Mouse (Mus musculus) CH12.LX (cell line): ENCODE data around the gene Sds. TPM values are rescaled to one million over a fixed set of nuclear protein-coding genes. Genes with fewer than 3 reads are reported as not detected.
A peak's percentile ranks its signal among the peaks of the same experiment; 100 is the strongest.

ENCODE experiments used
- DNase-seq: peaks from one replicate; pipeline ENCODE4 v3.0.0-alpha.2; 2013; ENCODE audit errors: extremely low read depth
- H3K27ac ChIP-seq: 2 replicates; pipeline ENCODE4 v1.5.1; 2012; ENCODE audit warnings: low read depth, mild to moderate bottlenecking, control low read depth, moderate library complexity; ENCODE audit not compliant: insufficient read depth
- H3K27me3 ChIP-seq: replicated peaks from 2 replicates; pipeline ENCODE3; 2012; ENCODE audit warnings: inconsistent platforms
- H3K36me3 ChIP-seq, 2 experiments: replicated peaks in 1 of 2; 2 replicates each; pipeline versions ENCODE3 to v1.6.1; 2012; ENCODE audit warnings: inconsistent platforms in 1 of 2, low read length in 1 of 2, mild to moderate bottlenecking in 1 of 2, mixed read lengths in 1 of 2, moderate library complexity in 1 of 2; ENCODE audit not compliant: control insufficient read depth in 1 of 2, insufficient read depth in 1 of 2
- H3K4me1 ChIP-seq, 2 experiments: 2 replicates each; pipeline ENCODE4 v1.6.1; 2012; ENCODE audit warnings: inconsistent platforms in 1 of 2, moderate library complexity in 1 of 2; ENCODE audit not compliant: insufficient read depth in 2 of 2, control insufficient read depth in 1 of 2
- H3K4me2 ChIP-seq: 2 replicates; pipeline ENCODE4 v1.6.1; 2012; ENCODE audit warnings: low read depth, mild to moderate bottlenecking, control low read depth; ENCODE audit not compliant: poor library complexity, insufficient read depth, severe bottlenecking
- H3K4me3 ChIP-seq, 3 experiments: fragments of 150-350 bp in 1 of 3; sonication (generic) in 1 of 3; replicated peaks in 1 of 3; 2 replicates each; pipeline versions ENCODE3 to v1.5.1; 2011 to 2012; ENCODE audit warnings: low read depth in 2 of 3, low read length in 2 of 3, mild to moderate bottlenecking in 2 of 3, moderate library complexity in 2 of 3, control low read depth in 1 of 3, improper control_type of control experiment in 1 of 3, inconsistent platforms in 1 of 3, mixed read lengths in 1 of 3; ENCODE audit not compliant: poor library complexity in 1 of 3
- H3K79me2 ChIP-seq: replicated peaks from 2 replicates; pipeline ENCODE4 v1.6.1; 2012; ENCODE audit warnings: mild to moderate bottlenecking, moderate library complexity; ENCODE audit not compliant: control insufficient read depth, poor library complexity, insufficient read depth, severe bottlenecking; ENCODE audit errors: extremely low read depth
- H3K9ac ChIP-seq: 2 replicates; pipeline ENCODE4 v1.6.1; 2012; ENCODE audit warnings: low read depth, mild to moderate bottlenecking, control low read depth, moderate library complexity; ENCODE audit not compliant: insufficient read depth
- H3K9me3 ChIP-seq: replicated peaks from 2 replicates; pipeline ENCODE3; 2012; ENCODE audit warnings: low read length, inconsistent platforms, mixed read lengths
- BHLHE40 ChIP-seq: IDR thresholded peaks from 2 replicates; pipeline ENCODE4 v1.6.1; 2011; ENCODE audit warnings: mild to moderate bottlenecking, low read depth, low read length, improper control_type of control experiment
- CHD1 ChIP-seq: IDR thresholded peaks from 2 replicates; pipeline ENCODE4 v1.6.1; 2012; ENCODE audit warnings: low read depth, low read length, improper control_type of control experiment, inconsistent platforms
- CHD2 ChIP-seq: IDR thresholded peaks from 2 replicates; pipeline ENCODE4 v1.6.1; 2011; ENCODE audit warnings: low read length, improper control_type of control experiment
- CTCF ChIP-seq, 2 experiments: IDR thresholded peaks in 1 of 2; conservative IDR thresholded peaks in 1 of 2; 2 replicates each; pipeline ENCODE4 v1.5.1; 2011 to 2012; ENCODE audit warnings: low read depth in 2 of 2, low read length in 2 of 2, improper control_type of control experiment in 1 of 2, inconsistent platforms in 1 of 2, mild to moderate bottlenecking in 1 of 2, moderate library complexity in 1 of 2
- E2F4 ChIP-seq: IDR thresholded peaks from 2 replicates; pipeline ENCODE4 v1.6.1; 2011; ENCODE audit warnings: low read depth, low read length, improper control_type of control experiment; ENCODE audit not compliant: insufficient replicate concordance
- ELF1 ChIP-seq: IDR thresholded peaks from 2 replicates; pipeline ENCODE4 v1.6.1; 2014; ENCODE audit warnings: low read depth, mild to moderate bottlenecking, inconsistent platforms, low read length, improper control_type of control experiment
- EP300 ChIP-seq: IDR thresholded peaks from 2 replicates; pipeline ENCODE4 v1.6.1; 2011; ENCODE audit warnings: low read length, improper control_type of control experiment
- ETS1 ChIP-seq: conservative IDR thresholded peaks from 2 replicates; pipeline ENCODE4 v1.6.1; 2012; ENCODE audit warnings: low read depth, mild to moderate bottlenecking, inconsistent platforms, low read length, improper control_type of control experiment, moderate library complexity
- GABPA ChIP-seq: IDR thresholded peaks from 2 replicates; pipeline ENCODE4 v1.6.1; 2012; ENCODE audit warnings: low read depth, low read length, improper control_type of control experiment, inconsistent platforms; ENCODE audit not compliant: insufficient replicate concordance
- HCFC1 ChIP-seq: IDR thresholded peaks from 2 replicates; pipeline ENCODE4 v1.6.1; 2012; ENCODE audit warnings: low read depth, mild to moderate bottlenecking, inconsistent platforms, low read length, improper control_type of control experiment
- IRF4 ChIP-seq: IDR thresholded peaks from 2 replicates; pipeline ENCODE4 v1.6.1; 2014; ENCODE audit warnings: low read depth, mild to moderate bottlenecking, inconsistent platforms, low read length, improper control_type of control experiment
- JUN ChIP-seq: IDR thresholded peaks from 2 replicates; pipeline ENCODE4 v1.6.1; 2011; ENCODE audit warnings: low read depth, mild to moderate bottlenecking, low read length, improper control_type of control experiment, moderate library complexity; ENCODE audit not compliant: insufficient read depth
- JUND ChIP-seq: conservative IDR thresholded peaks from 2 replicates; pipeline ENCODE4 v1.6.1; 2011; ENCODE audit warnings: low read depth, low read length, improper control_type of control experiment
- KAT2A ChIP-seq: IDR thresholded peaks from 2 replicates; pipeline ENCODE4 v1.6.1; 2012; ENCODE audit warnings: low read length, improper control_type of control experiment, inconsistent platforms; ENCODE audit not compliant: insufficient replicate concordance
- MAFK ChIP-seq: IDR thresholded peaks from 2 replicates; pipeline ENCODE4 v1.6.1; 2011; ENCODE audit warnings: low read length, improper control_type of control experiment; ENCODE audit not compliant: insufficient replicate concordance
- MAX ChIP-seq: IDR thresholded peaks from 2 replicates; pipeline ENCODE4 v1.6.1; 2011; ENCODE audit warnings: low read length, improper control_type of control experiment
- MAZ ChIP-seq: IDR thresholded peaks from 2 replicates; pipeline ENCODE4 v1.6.1; 2012; ENCODE audit warnings: low read depth, mild to moderate bottlenecking, inconsistent platforms, low read length, improper control_type of control experiment, moderate library complexity
- MEF2A ChIP-seq: IDR thresholded peaks from 2 replicates; pipeline ENCODE4 v1.6.1; 2014; ENCODE audit warnings: low read depth, mild to moderate bottlenecking, inconsistent platforms, low read length, improper control_type of control experiment, borderline replicate concordance
- MXI1 ChIP-seq: IDR thresholded peaks from 2 replicates; pipeline ENCODE4 v1.6.1; 2011; ENCODE audit warnings: mild to moderate bottlenecking, low read depth, low read length, improper control_type of control experiment
- MYC ChIP-seq: IDR thresholded peaks from 2 replicates; pipeline ENCODE4 v1.6.1; 2011; ENCODE audit warnings: low read depth, mild to moderate bottlenecking, improper control_type of control experiment, low read length
- NELFE ChIP-seq: IDR thresholded peaks from 2 replicates; pipeline ENCODE4 v1.6.1; 2011; ENCODE audit warnings: low read depth, low read length, improper control_type of control experiment
- NRF1 ChIP-seq: IDR thresholded peaks from 2 replicates; pipeline ENCODE4 v1.6.1; 2014; ENCODE audit warnings: low read depth, mild to moderate bottlenecking, inconsistent platforms, low read length, improper control_type of control experiment, moderate library complexity
- PAX5 ChIP-seq: IDR thresholded peaks from 2 replicates; pipeline ENCODE4 v1.6.1; 2012; ENCODE audit warnings: low read length, inconsistent platforms, mixed read lengths
- POLR2A ChIP-seq: IDR thresholded peaks from 2 replicates; pipeline ENCODE4 v1.6.1; 2011; ENCODE audit warnings: low read depth, mild to moderate bottlenecking, improper control_type of control experiment, low read length
- POLR2AphosphoS2 ChIP-seq: IDR thresholded peaks from 2 replicates; pipeline ENCODE4 v1.6.1; 2011; ENCODE audit warnings: low read depth, low read length, improper control_type of control experiment
- RAD21 ChIP-seq: IDR thresholded peaks from 2 replicates; pipeline ENCODE4 v1.6.1; 2011; ENCODE audit warnings: low read depth, mild to moderate bottlenecking, low read length, improper control_type of control experiment, moderate library complexity
- RCOR1 ChIP-seq: conservative IDR thresholded peaks from 2 replicates; pipeline ENCODE4 v1.6.1; 2012; ENCODE audit warnings: low read depth, mild to moderate bottlenecking, inconsistent platforms, low read length, improper control_type of control experiment
- SIN3A ChIP-seq: IDR thresholded peaks from 2 replicates; pipeline ENCODE4 v1.6.1; 2012; ENCODE audit warnings: low read length, improper control_type of control experiment, inconsistent platforms
- SMC3 ChIP-seq: IDR thresholded peaks from 2 replicates; pipeline ENCODE4 v1.6.1; 2011; ENCODE audit warnings: low read depth, low read length, improper control_type of control experiment
- TBP ChIP-seq: conservative IDR thresholded peaks from 2 replicates; pipeline ENCODE4 v1.6.1; 2011; ENCODE audit warnings: low read depth, low read length, improper control_type of control experiment
- TCF12 ChIP-seq: IDR thresholded peaks from 2 replicates; pipeline ENCODE4 v1.6.1; 2014; ENCODE audit warnings: low read depth, mild to moderate bottlenecking, inconsistent platforms, low read length, improper control_type of control experiment
- UBTF ChIP-seq: IDR thresholded peaks from 2 replicates; pipeline ENCODE4 v1.6.1; 2012; ENCODE audit warnings: low read depth, mild to moderate bottlenecking, inconsistent platforms, low read length, improper control_type of control experiment, moderate library complexity
- USF1 ChIP-seq: IDR thresholded peaks from 2 replicates; pipeline ENCODE4 v1.6.1; 2014; ENCODE audit warnings: low read depth, mild to moderate bottlenecking, inconsistent platforms, low read length, improper control_type of control experiment
- USF2 ChIP-seq: conservative IDR thresholded peaks from 2 replicates; pipeline ENCODE4 v1.6.1; 2011; ENCODE audit warnings: low read depth, low read length, improper control_type of control experiment
- ZC3H11A ChIP-seq: IDR thresholded peaks from 2 replicates; pipeline ENCODE4 v1.6.1; 2012; ENCODE audit warnings: low read depth, mild to moderate bottlenecking, inconsistent platforms, low read length, improper control_type of control experiment
- ZKSCAN1 ChIP-seq: IDR thresholded peaks from 2 replicates; pipeline ENCODE4 v1.6.1; 2012; ENCODE audit warnings: low read depth, inconsistent platforms, low read length, improper control_type of control experiment, borderline replicate concordance
- ZMIZ1 ChIP-seq: IDR thresholded peaks from 2 replicates; pipeline ENCODE4 v1.6.1; 2012; ENCODE audit warnings: low read depth, mild to moderate bottlenecking, inconsistent platforms, low read length, improper control_type of control experiment
- ZNF384 ChIP-seq: IDR thresholded peaks from 2 replicates; pipeline ENCODE4 v1.6.1; 2012; ENCODE audit warnings: low read depth, low read length, improper control_type of control experiment, inconsistent platforms
- dilution Hi-C: fragments of 300-500 bp; cut with MboI; formaldehyde crosslinking; loops from 2 replicates; pipeline ENCODE4 v1.14.3; 2020; ENCODE audit warnings: low sequenced_read_pairs; ENCODE audit not compliant: extremely low pct_unique_long_range_greater_than_20kb, extremely low pct_ligation_motif_present
- in situ Hi-C: fragments of 300-500 bp; cut with MboI; formaldehyde crosslinking; loops from 3 replicates; pipeline ENCODE4 v1.14.3; 2019; ENCODE audit warnings: low sequenced_read_pairs, low pct_ligation_motif_present, low pct_unique_long_range_greater_than_20kb, mixed read lengths
- polyA plus RNA-seq: library from polyadenylated mRNA; unstranded; fragments of >175 nt; gene quantifications from 2 replicates; pipeline ENCODE4 v1.2.1, GENCODE M21; 2012; ENCODE audit warnings: low read depth; ENCODE audit not compliant: insufficient read length
- total RNA-seq, 2 experiments: library from RNA; depleted of rRNA; stranded (reverse); fragments of 300-350 nt in 1 of 2; fragments of >200 nt in 1 of 2; gene quantifications; 2 replicates each; pipeline ENCODE4 v1.2.3; 2012 to 2014

The Sds gene
- total and polyA plus RNA-seq, 3 experiments, result 0.76 TPM; not detected in 2

DNA sequence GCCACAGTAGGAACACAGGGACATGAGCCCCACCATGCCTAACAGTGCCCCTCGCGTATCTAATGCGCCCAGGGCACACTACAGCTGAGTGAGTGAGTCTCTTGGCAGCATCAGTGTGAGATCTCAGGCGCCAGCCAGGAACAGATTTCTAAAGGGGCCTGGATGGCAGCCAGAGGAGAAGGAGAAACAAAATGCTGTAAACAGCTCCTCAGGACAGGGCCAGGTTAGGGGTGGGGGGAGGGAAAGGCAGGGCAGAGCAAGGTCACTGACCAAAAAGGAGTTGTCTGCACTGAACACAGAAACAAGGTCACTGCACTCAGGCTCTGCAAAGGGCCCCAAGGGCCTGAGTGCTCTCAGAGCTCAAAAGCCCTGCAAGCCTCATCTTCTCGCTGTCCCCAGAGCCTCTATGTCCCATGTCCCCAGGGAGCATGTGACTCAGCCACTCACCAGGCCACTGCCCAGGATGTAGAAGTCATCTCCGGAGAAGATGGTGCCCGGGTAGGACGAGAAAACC is 14.4 kb downstream of the Sds start:
- DNase-seq, result peak; percentile 87
- in situ Hi-C loops (no loop called here), dilution Hi-C loops (no loop called here)
- Histone ChIP-seq H3K4me1 (peaks cover 51 to 97% of the 10 kb centered on the region in 2 experiments), H3K4me3 (no peak overlapping the region), H3K27ac (peak overlapping the region; percentile 58), H3K27me3 (no peaks in the 10 kb centered on the region), H3K9ac (no peak overlapping the region), H3K79me2 (no peaks in the 10 kb centered on the region), H3K9me3 (peaks cover 3% of the 10 kb centered on the region), H3K4me2 (no peak overlapping the region), H3K36me3 (peaks cover 59 to 84% of the 10 kb centered on the region in 2 experiments)
- TF ChIP-seq SIN3A (no peak), IRF4 (peak; percentile 81), CHD1 (no peak), GABPA (no peak), JUN (no peak), RCOR1 (no peak), E2F4 (no peak), ETS1 (peak; percentile 81), RAD21 (no peak), POLR2A (no peak), ZMIZ1 (no peak), MAZ (no peak), EP300 (peak; percentile 58), BHLHE40 (no peak), ZKSCAN1 (no peak), MXI1 (no peak; the same call in 1 of the 2 replicates), USF2 (no peak), UBTF (no peak), ELF1 (no peak), CHD2 (no peak), USF1 (peak; percentile 11; the same call in 1 of the 2 replicates), MAX (no peak), NELFE (no peak), MAFK (no peak), NRF1 (no peak), PAX5 (no peak), ZNF384 (no peak), MEF2A (peak; percentile 56; the same call in 1 of the 2 replicates), KAT2A (peak; percentile 50; the same call in 1 of the 2 replicates), CTCF (conservative IDR thresholded peaks at IDR 0.05 in 1 of 2, IDR thresholded peaks at IDR 0.05 in 1 of 2; ENCODE audit: low read depth in 2 of 2, low read length in 2 of 2) (no peak), JUND (no peak), HCFC1 (no peak), TBP (no peak), SMC3 (no peak; the same call in 1 of the 2 replicates), MYC (no peak), ZC3H11A (no peak), POLR2AphosphoS2 (no peak), TCF12 (no peak)
